Mouse (Mus musculus): ENCODE measurements around the gene Tenm4.

The Tenm4 gene

DNA sequence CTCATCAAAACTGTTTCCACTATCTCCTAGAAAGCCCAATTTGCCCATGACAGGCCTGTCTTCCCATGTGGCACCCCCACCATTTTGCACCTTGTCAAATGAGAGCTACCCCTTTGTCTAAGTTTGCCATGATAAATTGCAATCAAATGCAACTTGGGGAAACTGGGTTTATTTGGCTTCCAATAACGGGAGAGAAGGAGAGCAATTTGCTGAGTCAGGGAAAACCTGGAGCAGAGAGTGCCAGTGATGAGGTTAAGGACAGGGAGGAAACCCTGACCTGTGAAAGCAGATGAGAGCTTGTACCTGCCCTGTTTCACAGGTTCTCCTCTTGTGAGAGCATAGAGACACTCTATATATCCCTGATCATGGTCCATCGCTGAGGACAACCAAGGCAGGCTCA is 170.4 kb downstream of the Tenm4 start:
- DNase-seq (ENCODE audit: low spot score) = no peak

DNA sequence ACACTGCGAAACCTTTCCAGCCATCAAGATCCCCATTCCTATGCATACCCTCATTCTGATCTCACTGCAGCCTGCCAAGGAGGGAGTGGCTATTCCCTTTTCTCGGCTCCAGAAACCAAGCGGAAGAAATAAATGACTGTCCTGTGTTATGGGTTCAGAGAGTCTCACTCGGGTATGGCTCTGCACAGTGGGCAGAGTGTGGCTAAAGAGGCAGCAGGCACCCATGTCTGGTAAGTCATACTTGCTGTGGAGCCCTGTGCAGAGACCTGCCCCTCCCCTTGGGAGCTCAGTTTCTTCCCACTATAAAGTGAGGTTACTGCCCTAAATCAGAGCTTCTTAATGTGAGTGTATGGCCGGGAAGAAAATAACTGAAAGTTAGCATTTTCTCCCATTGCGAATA is 171.9 kb downstream of the Tenm4 start:
- DNase-seq (ENCODE audit: low spot score) = no peak

GRCm38 (mm10) chr7:96343667-96344066 is 172.6 kb downstream of the Tenm4 start:
- no peak for DNase-seq (ENCODE audit: low spot score)

DNA sequence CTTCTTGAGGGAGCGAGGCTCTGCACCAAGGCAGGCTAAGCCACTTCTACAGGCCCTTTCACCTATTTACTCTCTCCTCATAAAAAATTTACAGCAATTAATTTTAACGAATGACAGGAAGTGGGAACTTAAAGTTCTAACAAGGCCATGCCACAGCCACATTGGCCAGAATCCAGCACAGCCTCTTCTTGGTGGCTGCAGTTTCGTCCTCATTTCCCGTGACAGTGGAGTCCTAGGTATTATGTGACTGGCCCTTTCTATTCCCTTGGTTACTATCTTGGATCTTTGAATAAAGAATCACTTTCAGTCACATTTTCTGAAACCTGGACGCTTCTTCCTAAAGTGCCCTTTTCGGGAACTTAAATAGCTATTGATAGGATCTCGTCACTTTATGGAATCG is 181.6 kb downstream of the Tenm4 start:
- DNase-seq (ENCODE audit: low spot score) = no peak

GRCm38 (mm10) chr7:96356285-96356811 is 185.3 kb downstream of the Tenm4 start:
- no peak for DNase-seq (ENCODE audit: low spot score)

GRCm38 (mm10) chr7:96357550-96357949 is 186.5 kb downstream of the Tenm4 start:
- no peak for DNase-seq (ENCODE audit: low spot score)

DNA sequence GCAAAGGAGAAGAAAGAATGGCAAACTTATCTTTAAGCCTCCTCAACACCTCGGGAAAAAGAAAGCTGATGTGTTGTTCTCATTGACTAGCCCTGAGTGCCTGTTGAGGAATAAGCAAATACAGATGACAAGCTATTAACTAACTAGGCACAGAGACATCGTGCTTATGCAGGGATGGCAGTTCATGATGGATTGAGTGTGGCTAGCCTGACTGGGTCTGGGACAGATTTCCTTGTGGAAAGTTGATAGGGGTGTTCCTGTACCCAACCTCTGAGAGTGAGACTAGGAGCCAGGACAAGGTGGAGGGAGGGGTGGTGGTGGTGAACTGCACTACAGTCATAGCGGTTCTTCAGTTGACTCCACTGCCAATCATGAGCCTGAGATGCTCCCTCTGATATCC is 192.3 kb downstream of the Tenm4 start:
- no peak for DNase-seq (ENCODE audit: low spot score)

DNA sequence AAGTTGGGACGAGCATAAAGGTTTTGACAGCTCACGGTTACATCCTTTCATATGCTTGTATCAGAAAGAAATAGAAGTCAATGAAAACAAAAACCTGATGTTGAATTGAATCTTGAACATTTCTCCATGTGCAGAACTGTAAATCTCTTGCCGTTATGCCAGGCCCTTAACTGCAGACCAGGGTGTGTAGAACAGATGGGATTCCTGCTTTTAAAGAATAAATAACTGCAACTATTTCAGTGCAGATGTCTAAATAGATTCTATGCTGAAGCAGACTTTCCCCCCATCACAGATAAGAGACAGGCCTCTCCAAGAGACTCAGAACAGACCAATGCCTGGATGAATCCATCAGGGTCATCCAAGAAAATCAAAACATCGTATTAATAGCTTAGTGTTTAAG is 198.9 kb downstream of the Tenm4 start:
- DNase-seq (ENCODE audit: low spot score) = no peak

DNA sequence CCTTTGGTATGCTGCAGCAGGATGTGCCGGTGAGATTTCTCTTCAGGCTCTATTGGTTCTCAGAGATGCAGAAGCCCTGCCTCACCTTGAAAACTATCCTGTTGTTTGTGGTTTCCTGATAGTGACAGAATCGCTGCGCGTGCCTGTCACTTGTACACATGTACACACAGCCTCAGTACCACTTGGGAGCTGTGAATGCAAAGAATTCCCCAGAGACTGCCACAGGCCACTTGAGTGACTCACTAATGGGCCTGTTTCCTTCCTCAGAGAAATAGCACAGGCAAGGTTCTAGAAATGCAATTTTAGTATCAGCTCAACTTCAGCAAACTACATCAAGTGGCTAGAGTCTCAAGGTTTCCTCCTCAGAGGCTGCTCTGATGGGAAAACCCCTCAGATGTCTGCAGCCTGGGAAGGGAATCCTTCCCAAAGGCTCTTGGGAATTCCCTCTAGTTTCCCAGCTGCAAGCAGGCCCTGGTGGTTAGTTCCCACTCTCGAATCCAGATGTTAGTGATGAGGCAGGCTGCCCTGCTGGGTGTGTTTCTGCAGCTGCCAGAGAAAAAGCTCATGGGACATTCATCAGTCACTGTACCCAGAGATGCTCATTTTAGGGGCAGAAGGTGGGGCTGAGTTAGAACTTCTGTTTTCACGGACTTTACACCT is 203.1 kb downstream of the Tenm4 start:
- DNase-seq (ENCODE audit: low spot score) = no peak

GRCm38 (mm10) chr7:96375507-96375906 is 204.5 kb downstream of the Tenm4 start:
- DNase-seq (ENCODE audit: low spot score) = no peak

GRCm38 (mm10) chr7:96383686-96384528 is 212.9 kb downstream of the Tenm4 start:
- DNase-seq (ENCODE audit: low spot score) = no peak

GRCm38 (mm10) chr7:96384726-96385500 is 213.9 kb downstream of the Tenm4 start:
- DNase-seq (ENCODE audit: low spot score) = no peak

- DNase-seq (ENCODE audit: low spot score) = no peak
Measured at GRCm38 (mm10) chr7:96385850-96386249, 214.8 kb downstream of the Tenm4 start.

DNA sequence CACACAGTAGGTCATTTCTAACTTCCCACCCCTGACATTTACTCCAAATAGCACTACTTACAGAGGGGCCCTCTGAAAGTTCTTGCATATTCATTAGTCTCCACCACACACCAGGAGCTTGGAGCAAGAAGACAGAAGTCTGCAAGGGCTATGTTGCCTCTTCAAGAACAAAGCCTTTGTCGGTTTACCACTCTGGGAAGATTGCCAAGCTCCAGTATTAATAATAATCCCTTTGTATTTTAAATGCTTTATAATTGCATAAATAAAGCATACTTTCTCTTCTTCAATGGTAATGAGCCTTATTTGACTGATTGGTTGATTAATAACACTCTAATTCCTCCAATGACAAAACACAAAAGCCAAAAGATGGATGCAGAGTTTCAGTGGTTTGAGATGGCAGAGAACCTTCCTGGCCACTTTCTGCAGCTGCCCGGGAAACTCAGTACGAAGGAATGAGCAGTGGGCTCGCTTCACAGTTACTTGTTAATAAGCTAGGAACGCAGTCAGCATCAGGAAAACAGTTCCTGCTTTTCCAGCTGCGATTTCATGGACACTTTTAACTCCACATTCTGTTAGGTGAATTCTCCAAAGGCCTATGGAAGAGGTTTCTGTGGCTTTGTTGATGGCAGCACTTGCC is 219.1 kb downstream of the Tenm4 start:
- no peak for DNase-seq (ENCODE audit: low spot score)

DNA sequence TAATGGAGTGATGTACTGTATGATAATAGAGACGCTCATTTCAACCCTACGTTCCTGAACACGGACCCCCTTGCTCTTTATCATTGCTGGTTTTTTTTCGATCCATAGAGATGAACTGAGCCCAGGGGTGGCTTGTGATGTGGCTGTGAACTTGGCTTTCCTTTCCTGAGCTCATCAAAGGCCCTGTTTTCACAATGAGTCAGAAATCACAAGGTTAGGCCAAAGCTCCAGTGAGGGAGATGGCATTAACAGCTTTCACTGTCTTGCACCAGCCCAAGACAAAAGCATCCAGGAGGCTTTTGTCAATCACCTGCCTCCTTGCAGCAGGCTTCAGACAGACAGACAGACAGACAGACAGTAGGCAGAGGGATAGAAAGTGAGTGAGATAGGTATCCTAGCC is 219.8 kb downstream of the Tenm4 start:
- DNase-seq (ENCODE audit: low spot score) = no peak

DNA sequence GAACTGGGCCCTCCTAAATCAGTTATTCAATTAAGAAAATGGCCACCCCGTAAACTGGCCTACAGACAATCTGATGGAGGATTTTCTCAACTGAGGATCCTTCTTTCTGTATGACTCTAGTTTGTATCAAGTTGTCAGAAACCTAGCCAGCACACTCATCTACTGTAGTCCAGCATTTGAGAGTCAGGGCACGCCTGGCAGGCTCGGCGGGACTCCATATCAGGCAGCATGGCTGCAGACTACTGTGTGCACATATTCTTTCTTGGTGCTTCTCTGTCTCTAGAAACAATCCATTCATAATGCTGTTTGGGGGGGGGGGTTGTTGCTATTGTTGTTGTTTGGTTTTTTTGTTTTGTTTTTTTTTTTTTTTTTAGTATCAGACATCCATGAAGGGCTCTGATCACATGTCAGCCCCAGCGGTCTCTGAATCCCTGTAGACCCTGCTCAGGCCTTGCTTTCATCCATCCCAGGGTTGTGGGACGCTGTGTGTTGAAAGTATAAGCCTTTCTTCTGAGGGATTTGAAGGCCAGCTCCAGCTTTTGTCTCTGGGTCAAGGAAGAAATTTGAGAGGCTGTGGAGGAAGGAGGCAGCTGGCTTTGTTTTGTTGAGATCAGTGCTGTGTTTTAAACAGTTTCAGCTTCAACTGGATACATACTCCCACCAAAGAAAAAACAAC is 220.9 kb downstream of the Tenm4 start:
- no peak for DNase-seq (ENCODE audit: low spot score)

DNA sequence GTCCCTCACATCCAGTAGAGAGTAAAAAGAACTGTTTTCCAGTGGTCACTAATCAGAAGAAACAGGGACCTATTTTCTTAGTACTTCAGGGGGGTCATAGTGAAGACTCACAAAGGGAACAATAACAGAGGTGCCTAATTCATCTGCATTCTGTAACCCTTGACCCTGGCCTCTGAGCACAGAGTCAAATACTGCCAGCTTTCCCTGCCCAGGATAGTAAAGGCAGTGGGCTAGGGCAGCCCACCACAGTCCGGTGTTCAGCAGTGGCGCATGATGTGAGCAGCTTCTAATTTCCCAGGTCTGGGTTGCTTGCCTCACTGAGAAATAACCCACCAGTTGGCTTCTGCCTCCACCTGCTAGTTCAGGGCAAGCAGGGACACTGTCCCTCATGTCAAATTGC is 221.6 kb downstream of the Tenm4 start:
- no peak for DNase-seq (ENCODE audit: low spot score)

DNA sequence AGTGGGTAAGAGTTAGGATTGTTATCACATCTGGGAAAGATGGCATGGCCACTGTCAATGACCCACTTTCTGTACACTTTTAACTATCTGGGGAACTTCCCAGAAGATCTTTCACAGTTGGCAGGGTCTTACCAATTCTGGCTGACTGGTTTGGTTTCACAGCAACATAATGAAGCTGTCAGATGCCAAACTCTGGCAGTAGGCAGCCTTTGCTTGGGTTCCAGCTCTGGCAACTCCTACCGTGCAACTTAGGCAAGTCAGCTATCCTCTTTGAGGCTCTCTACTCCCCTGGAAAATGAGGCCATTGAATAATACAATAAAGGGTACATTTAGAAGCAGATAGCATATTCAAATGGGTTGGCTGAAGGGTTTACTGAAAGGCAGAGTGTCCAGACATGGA is 226.9 kb downstream of the Tenm4 start:
- no peak for DNase-seq (ENCODE audit: low spot score)

GRCm38 (mm10) chr7:96400411-96400810 is 229.4 kb downstream of the Tenm4 start:
- DNase-seq (ENCODE audit: low spot score) = peak; percentile 47

GRCm38 (mm10) chr7:96406630-96407214 is 235.7 kb downstream of the Tenm4 start:
- DNase-seq (ENCODE audit: low spot score) = no peak

Data from embryo, embryonic 10.5 days (tissue).